Mouse (Mus musculus): ENCODE results near the gene Gdf2.

GRCm38 (mm10) chr14:33891507-33891906 lies 49.3 kb upstream of the Gdf2 start:
- TF ChIP-seq CTCF (IDR thresholded peaks at IDR 0.05; ENCODE audit: borderline replicate concordance, insufficient read depth, low read depth, low read length) (no peak), POLR2A (IDR thresholded peaks at IDR 0.05; ENCODE audit: borderline replicate concordance, insufficient read depth, low read length) (no peak)

Measured in cerebellum, adult 2 months (tissue).